Mouse (Mus musculus) intestine, embryonic 16.5 days (tissue): ENCODE results near the gene 2010111I01Rik. TPM values are rescaled to one million over a fixed set of nuclear protein-coding genes. Genes with fewer than 3 reads are reported as not detected.
A peak's percentile ranks its signal among the peaks of the same experiment; 100 is the strongest.
"Not testable (repeated sequence)": the region's sequence is repeated elsewhere in the genome, so short reads cannot be mapped to it uniquely, and the experiment has no call there.

Source experiments
- ATAC-seq: fragments of 200-750 bp; cut with Nextera tagmentation; 2 replicates; pipeline ENCODE4 v1.8.0; 2017; ENCODE audit warnings: moderate TSS enrichment, moderate library complexity
- H3K27ac ChIP-seq: fragments of 300-500 bp; sonication (generic); 2 replicates; pipeline ENCODE4 v1.5.1; 2014; ENCODE audit warnings: mild to moderate bottlenecking, low read length
- H3K27me3 ChIP-seq: fragments of 300-500 bp; sonication (generic); replicated peaks from 2 replicates; pipeline ENCODE4 v1.6.1; 2014; ENCODE audit warnings: low read length, control low read depth, mixed read lengths; ENCODE audit not compliant: control insufficient read depth, insufficient read depth
- H3K36me3 ChIP-seq: fragments of 300-500 bp; sonication (generic); 2 replicates; pipeline ENCODE4 v1.6.1; 2014; ENCODE audit warnings: low read length, control low read depth; ENCODE audit not compliant: control insufficient read depth, insufficient read depth
- H3K4me1 ChIP-seq: fragments of 300-500 bp; sonication (generic); 2 replicates; pipeline ENCODE4 v1.6.1; 2014; ENCODE audit warnings: low read length, control low read depth, mixed read lengths; ENCODE audit not compliant: control insufficient read depth, insufficient read depth
- H3K4me2 ChIP-seq: fragments of 300-500 bp; sonication (generic); 2 replicates; pipeline ENCODE4 v1.6.1; 2014; ENCODE audit warnings: low read depth, low read length, control low read depth
- H3K4me3 ChIP-seq: fragments of 300-500 bp; sonication (generic); 2 replicates; pipeline ENCODE4 v1.5.1; 2014; ENCODE audit warnings: mild to moderate bottlenecking, low read length
- H3K9ac ChIP-seq: fragments of 300-500 bp; sonication (generic); 2 replicates; pipeline ENCODE4 v1.6.1; 2014; ENCODE audit warnings: low read depth, low read length
- H3K9me3 ChIP-seq: fragments of 300-500 bp; sonication (generic); 2 replicates; pipeline ENCODE4 v1.6.1; 2016; ENCODE audit warnings: low read length, control low read depth; ENCODE audit not compliant: control insufficient read depth
- WGBS: fragments of 180-500 bp; shearing (Covaris S2); extraction: QIAGEN DNeasy Blood & Tissue Kit; methylation state at CpG from one replicate; pipeline ENCODE4 v1.1.7; 2014; 5-methylcytosine and 5-hydroxymethylcytosine counted together
- polyA plus RNA-seq: library from polyadenylated mRNA; unstranded; fragments of >200 nt; fragmentation: Nextera tagmentation; extraction: Ambion mirVana; gene quantifications from 2 replicates; pipeline ENCODE4 v1.2.1, GENCODE M21; 2015

2010111I01Rik gene
- polyA plus RNA-seq, 1 experiment from 2014 or later = 98.7 TPM

DNA sequence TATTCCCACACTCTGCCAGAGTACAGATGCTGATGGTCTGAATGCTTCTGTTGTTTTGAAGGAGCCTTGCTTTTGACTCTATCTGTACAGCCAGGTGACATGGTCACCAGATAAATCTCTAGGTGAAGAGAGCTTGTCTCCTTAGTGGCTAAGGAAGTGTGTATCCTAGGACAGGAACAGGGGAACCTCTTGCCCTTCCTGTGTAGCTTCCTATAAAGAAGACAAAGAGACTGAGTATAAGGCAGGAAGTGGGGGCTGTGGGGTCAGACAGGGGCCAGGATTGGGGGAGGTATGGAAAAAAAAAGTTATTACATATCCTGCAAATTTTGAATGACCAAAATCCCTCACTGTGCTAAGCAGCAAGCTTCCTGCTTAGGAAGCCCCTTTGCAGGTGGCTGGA, 13.4 kb downstream of the 2010111I01Rik start:
- Histone ChIP-seq H3K27me3 (no peaks in the 10 kb centered on the region), H3K9ac (no peak overlapping the region), H3K9me3 (no peaks in the 10 kb centered on the region), H3K36me3 (no peaks in the 10 kb centered on the region), H3K27ac (no peak overlapping the region), H3K4me1 (peaks cover 7% of the 10 kb centered on the region; the same call in 1 of the 2 replicates), H3K4me2 (no peak overlapping the region), H3K4me3 (no peak overlapping the region)
- peak; percentile 55; the same call in 1 of the 2 replicates for ATAC-seq

DNA sequence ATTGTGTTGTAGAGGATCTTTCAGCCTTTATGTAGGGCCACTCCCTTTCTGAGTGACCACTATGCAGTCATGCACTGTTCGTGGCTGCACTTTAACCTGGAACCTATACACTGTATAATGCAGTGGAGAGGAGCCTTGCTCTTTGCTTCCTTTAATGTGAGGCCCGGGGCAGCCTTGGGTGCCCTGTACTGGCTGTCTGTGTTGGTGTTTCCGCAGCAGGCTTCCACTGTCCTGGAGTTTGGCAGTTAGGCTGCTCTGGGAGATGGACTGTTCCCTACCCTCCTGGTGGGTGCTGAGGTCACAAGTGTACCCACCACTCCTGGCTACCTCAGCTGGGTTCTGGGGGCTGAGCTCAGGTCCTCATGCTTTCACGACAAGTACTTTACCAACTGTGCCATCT, 14.1 kb downstream of the 2010111I01Rik start:
- no peak overlapping the region for H3K4me3 ChIP-seq
- H3K27me3 ChIP-seq = no peaks in the 10 kb centered on the region
- WGBS = 81% methylated on average over 4 of the region's 4 CpGs
- peaks cover 7% of the 10 kb centered on the region; the same call in 1 of the 2 replicates for H3K4me1 ChIP-seq
- peak overlapping the region; percentile 21 for H3K27ac ChIP-seq
- H3K9ac ChIP-seq = no peak overlapping the region
- no peaks in the 10 kb centered on the region for H3K36me3 ChIP-seq
- H3K9me3 ChIP-seq = no peaks in the 10 kb centered on the region
- ATAC-seq = peak; percentile 56
- H3K4me2 ChIP-seq = no peak overlapping the region

GRCm38 (mm10) chr13:62979215-62979614, 14.5 kb downstream of the 2010111I01Rik start:
- Histone ChIP-seq H3K4me3 (no peak overlapping the region), H3K27me3 (no peaks in the 10 kb centered on the region), H3K9me3 (no peaks in the 10 kb centered on the region), H3K27ac (peak overlapping the region; percentile 21; the same call in 1 of the 2 replicates), H3K4me1 (peaks cover 7% of the 10 kb centered on the region; the same call in 1 of the 2 replicates), H3K9ac (no peak overlapping the region), H3K4me2 (no peak overlapping the region), H3K36me3 (no peaks in the 10 kb centered on the region)
- no peak for ATAC-seq
- WGBS = 52% methylated on average over 4 of the region's 4 CpGs

- Histone ChIP-seq H3K27ac (no peak overlapping the region), H3K9me3 (no peaks in the 10 kb centered on the region)
Measured at GRCm38 (mm10) chr13:62980131-62980530, 15.4 kb downstream of the 2010111I01Rik start.

DNA sequence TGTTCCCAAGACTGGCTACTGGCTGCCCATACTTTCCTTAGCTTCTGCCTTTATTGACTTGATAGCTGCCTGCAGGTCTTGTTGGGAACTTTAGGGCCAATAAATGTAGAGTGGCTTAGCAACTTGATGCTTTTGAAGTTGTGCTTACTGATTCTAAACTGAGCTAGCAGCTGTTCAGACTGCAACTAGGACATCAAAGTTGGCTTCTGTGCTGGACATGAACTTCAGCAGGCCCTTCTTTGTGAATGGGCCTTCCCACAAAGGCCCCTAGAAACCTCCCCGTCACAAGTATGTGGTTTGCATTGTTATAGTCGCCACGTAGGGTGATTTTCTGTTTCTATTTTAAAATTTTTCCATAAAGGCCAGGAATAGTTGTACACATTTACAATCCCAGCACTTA, 19.8 kb downstream of the 2010111I01Rik start:
- 81% methylated on average over 3 of the region's 3 CpGs for WGBS
- no peaks in the 10 kb centered on the region for H3K9me3 ChIP-seq
- H3K27ac ChIP-seq = no peak overlapping the region
- no peak overlapping the region for H3K4me2 ChIP-seq
- no peaks in the 10 kb centered on the region for H3K4me1 ChIP-seq
- no peak for ATAC-seq
- no peak overlapping the region for H3K9ac ChIP-seq
- H3K36me3 ChIP-seq = no peaks in the 10 kb centered on the region
- H3K27me3 ChIP-seq = no peaks in the 10 kb centered on the region
- no peak overlapping the region for H3K4me3 ChIP-seq

More at GRCm38 (mm10) chr13:62980131-62980530, 15.4 kb downstream of the 2010111I01Rik start:
- Histone ChIP-seq H3K36me3 (no peaks in the 10 kb centered on the region), H3K27me3 (no peaks in the 10 kb centered on the region), H3K9ac (no peak overlapping the region), H3K4me2 (no peak overlapping the region), H3K4me1 (peaks cover 7% of the 10 kb centered on the region; the same call in 1 of the 2 replicates), H3K4me3 (no peak overlapping the region)
- no peak for ATAC-seq
- WGBS = 77% methylated on average over 2 of the region's 2 CpGs

GRCm38 (mm10) chr13:62989891-62990490, 25.3 kb downstream of the 2010111I01Rik start:
- no peaks in the 10 kb centered on the region for H3K27me3 ChIP-seq
- WGBS = 67% methylated on average over 3 of the region's 3 CpGs
- no peaks in the 10 kb centered on the region for H3K9me3 ChIP-seq
- no peak overlapping the region for H3K27ac ChIP-seq
- H3K4me3 ChIP-seq = no peak overlapping the region
- H3K4me2 ChIP-seq = no peak overlapping the region
- H3K36me3 ChIP-seq = no peaks in the 10 kb centered on the region
- H3K9ac ChIP-seq = no peak overlapping the region
- H3K4me1 ChIP-seq = no peaks in the 10 kb centered on the region
- no peak for ATAC-seq

GRCm38 (mm10) chr13:62993543-62994477, 29.1 kb downstream of the 2010111I01Rik start:
- peak; percentile 82 for ATAC-seq
- H3K9me3 ChIP-seq = no peaks in the 10 kb centered on the region
- no peak overlapping the region for H3K4me3 ChIP-seq
- H3K4me2 ChIP-seq = no peak overlapping the region
- H3K9ac ChIP-seq = no peak overlapping the region
- H3K27me3 ChIP-seq = no peaks in the 10 kb centered on the region
- no peaks in the 10 kb centered on the region for H3K4me1 ChIP-seq
- 69% methylated on average over 5 of the region's 5 CpGs for WGBS
- H3K36me3 ChIP-seq = no peaks in the 10 kb centered on the region
- no peak overlapping the region for H3K27ac ChIP-seq

DNA sequence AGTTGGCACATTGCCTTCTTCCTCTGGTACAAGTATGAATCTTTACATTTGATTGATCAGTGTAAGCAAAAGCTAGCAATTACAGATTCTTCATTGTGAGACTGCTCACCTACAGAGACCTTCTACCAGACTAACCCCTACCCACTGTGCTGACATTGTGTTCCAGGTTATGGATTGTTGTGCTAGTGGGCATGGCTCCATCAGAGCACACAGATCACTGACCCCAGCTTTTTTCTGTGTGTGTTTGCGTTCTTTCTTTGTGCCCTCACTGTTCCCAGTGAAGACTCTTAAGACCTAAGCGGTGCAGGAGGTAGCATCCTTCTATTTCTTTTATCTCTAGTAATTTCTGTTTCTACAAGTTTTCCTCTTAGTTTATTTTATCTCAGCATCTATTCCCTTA, 32.1 kb downstream of the 2010111I01Rik start:
- no peak overlapping the region for H3K4me3 ChIP-seq
- no peaks in the 10 kb centered on the region for H3K36me3 ChIP-seq
- no peaks in the 10 kb centered on the region for H3K4me1 ChIP-seq
- H3K27ac ChIP-seq = no peak overlapping the region
- ATAC-seq = no peak
- 92% methylated on average over 2 of the region's 2 CpGs for whole genome bisulfite sequencing
- no peak overlapping the region for H3K9ac ChIP-seq
- no peak overlapping the region for H3K4me2 ChIP-seq
- H3K9me3 ChIP-seq = no peaks in the 10 kb centered on the region
- H3K27me3 ChIP-seq = no peaks in the 10 kb centered on the region

GRCm38 (mm10) chr13:63007491-63007890, 42.8 kb downstream of the 2010111I01Rik start:
- not testable (repeated sequence) for H3K4me1 ChIP-seq, ATAC-seq, H3K36me3 ChIP-seq, H3K4me3 ChIP-seq, H3K9me3 ChIP-seq, H3K9ac ChIP-seq, H3K27me3 ChIP-seq, H3K27ac ChIP-seq, H3K4me2 ChIP-seq
- 88% methylated on average over 3 of the region's 3 CpGs for WGBS
